Mouse (Mus musculus) lung, adult 2 months (tissue): ENCODE measurements around the gene Pctp. TPM values are rescaled to one million over a fixed set of nuclear protein-coding genes. Genes with fewer than 3 reads are reported as not detected.

Experiments
- DNase-seq: peaks from one replicate; pipeline ENCODE4 v3.0.0; 2022
- H3K4me1 ChIP-seq: fragments of 200-500 bp; 2 replicates; pipeline ENCODE4 v1.6.1; 2011; ENCODE audit warnings: low read length; ENCODE audit not compliant: control insufficient read depth, insufficient read depth
- H3K4me3 ChIP-seq: fragments of 200-500 bp; replicated peaks from 2 replicates; pipeline ENCODE3; 2011; ENCODE audit warnings: low read depth, mild to moderate bottlenecking, control low read depth, low read length; ENCODE audit errors: extremely low read depth
- CTCF ChIP-seq: fragments of 200-500 bp; IDR thresholded peaks from 2 replicates; pipeline ENCODE4 v1.5.1; 2011; ENCODE audit warnings: mild to moderate bottlenecking, low read length, control low read depth; ENCODE audit not compliant: insufficient read depth
- POLR2A ChIP-seq: fragments of 200-500 bp; IDR thresholded peaks from 2 replicates; pipeline ENCODE4 v1.6.1; 2011; ENCODE audit warnings: low read depth, mild to moderate bottlenecking, control low read depth, low read length, borderline replicate concordance; ENCODE audit errors: extremely low read depth
- WGBS: fragments of 180-500 bp; shearing (Covaris S2); methylation state at CpG from one replicate; pipeline ENCODE4 v1.1.7; 2018; 5-methylcytosine and 5-hydroxymethylcytosine counted together
- polyA plus RNA-seq: library from polyadenylated mRNA; depleted of rRNA; stranded (reverse); fragments of >200 nt; gene quantifications from 2 replicates; pipeline ENCODE4 v1.2.3, GENCODE M21; 2012

Gene Pctp
- polyA plus RNA-seq, 1 experiment, result 3.1 TPM

DNA sequence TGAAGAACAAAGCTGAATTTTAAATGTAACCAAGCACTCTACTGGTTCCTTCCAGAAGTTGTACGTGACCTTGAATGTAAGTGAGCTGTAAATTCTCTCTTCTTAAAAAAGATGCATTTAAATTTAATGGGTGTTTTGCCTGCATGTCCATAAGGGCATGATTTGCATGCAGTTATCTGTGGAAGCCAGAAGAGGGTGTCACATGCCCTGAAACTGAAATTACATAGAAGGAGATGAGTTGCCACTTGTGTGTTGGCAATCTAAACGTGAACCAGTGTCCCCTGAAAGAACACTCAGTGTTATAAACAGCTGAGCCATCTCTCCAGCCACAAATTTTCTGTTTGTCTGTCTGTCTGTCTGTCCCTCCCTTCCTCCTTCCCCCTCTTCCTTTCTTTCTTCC is 19.8 kb downstream of the Pctp start:
- TF ChIP-seq POLR2A, result no peak
- TF ChIP-seq CTCF, result no peak
- Histone ChIP-seq H3K4me3 (no peak overlapping the region), H3K4me1 (peaks cover 11% of the 10 kb centered on the region)
- DNase-seq, result no peak
- WGBS, result 73% methylated on average over 2 of the region's 2 CpGs

DNA sequence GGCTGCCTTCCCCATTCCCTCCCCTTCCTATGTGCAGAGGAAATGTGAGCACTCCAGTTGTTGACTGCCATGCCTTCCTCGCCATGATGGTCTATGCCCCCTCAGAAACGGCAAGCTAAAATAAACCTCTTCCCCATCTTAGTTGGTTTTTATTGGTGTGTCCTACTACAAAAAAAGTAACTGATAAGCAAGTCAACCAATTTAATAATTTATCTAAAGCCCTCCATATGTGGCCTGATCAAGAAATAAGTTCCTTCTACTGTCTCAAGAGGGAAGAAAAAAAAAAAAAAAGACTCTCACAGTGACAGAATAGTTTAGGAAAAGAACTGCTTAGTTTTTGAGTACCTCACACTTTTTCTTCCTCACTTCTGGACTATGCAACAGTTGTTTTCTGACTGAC is 22.6 kb downstream of the Pctp start:
- H3K4me1 ChIP-seq, result peaks cover 13% of the 10 kb centered on the region
- no peak overlapping the region for H3K4me3 ChIP-seq
- DNase-seq, result no peak
- no peak for TF ChIP-seq POLR2A
- no peak for TF ChIP-seq CTCF
- WGBS, result 97% methylated on average over 2 of the region's 2 CpGs

DNA sequence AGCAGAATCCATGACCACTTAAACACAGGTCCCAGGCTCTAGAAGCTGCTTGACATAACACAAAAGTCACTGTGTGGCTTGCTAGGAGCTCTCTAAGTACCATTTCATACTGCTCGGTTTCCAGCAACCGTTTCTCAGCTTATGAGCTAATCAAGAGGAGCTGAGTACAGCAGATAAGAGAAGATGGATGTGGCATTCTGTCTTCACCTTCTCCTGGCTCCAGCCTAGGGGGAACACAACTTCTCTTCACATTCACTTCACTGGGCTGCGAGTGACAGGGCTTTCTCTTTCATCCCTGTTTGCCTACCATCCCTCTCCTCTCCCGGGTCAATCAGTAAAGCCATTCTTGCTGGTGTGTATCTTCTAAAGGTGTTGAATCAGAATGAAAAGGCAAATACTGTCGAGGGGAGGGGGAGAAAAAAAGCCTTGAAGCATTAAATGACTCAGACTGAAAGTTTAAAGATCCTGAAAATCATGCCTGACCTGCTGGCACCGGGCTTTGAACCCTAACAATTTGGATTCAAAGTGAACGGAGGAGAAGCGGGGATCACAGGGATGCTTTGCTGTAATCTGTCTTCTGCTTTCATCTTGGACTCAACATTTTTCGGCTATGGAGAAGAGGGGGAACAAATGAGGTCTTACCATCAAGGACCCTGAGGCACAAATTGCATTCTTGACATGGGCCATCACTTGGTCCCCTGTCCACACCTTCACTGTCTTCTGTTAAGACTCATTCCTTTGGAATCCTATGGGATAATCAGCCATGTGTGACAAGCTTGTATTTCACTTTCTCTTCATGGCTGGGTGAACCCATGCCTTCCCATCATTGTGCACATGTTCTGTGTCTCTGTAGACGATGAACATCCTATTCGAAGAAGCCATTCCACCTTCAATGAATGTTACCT is 23.5 kb downstream of the Pctp start:
- 49% methylated on average over 11 of the region's 11 CpGs for WGBS
- peaks cover 13% of the 10 kb centered on the region for H3K4me1 ChIP-seq
- no peak overlapping the region for H3K4me3 ChIP-seq
- TF ChIP-seq POLR2A, result no peak
- no peak for TF ChIP-seq CTCF
- no peak for DNase-seq

DNA sequence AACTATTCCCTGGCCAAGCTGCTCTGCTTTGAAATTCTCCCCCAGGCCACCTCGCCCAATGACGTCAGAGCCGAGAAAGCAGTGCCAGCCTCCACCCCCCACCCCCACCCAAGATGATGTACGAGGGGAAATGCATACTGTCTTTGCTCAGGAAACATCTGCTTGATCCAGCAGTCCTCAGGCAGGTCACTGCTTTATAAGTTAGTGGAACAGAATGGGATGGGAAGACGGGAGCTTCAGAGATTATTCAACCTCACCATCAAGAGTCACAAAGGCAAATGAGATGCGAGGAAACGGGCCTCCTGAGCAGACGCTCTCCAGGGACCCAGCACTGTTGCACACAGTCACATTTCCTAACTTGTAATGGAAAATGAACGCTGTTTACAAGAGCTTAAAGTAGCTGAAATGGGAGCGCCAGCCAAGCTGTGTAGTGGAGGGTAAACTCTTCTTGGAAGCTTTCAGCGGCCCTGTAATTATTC is 24.3 kb downstream of the Pctp start:
- Histone ChIP-seq H3K4me1 (peaks cover 13% of the 10 kb centered on the region), H3K4me3 (no peak overlapping the region)
- TF ChIP-seq CTCF (no peak), POLR2A (no peak)
- no peak for DNase-seq
- 7% methylated on average over 11 of the region's 11 CpGs for WGBS

DNA sequence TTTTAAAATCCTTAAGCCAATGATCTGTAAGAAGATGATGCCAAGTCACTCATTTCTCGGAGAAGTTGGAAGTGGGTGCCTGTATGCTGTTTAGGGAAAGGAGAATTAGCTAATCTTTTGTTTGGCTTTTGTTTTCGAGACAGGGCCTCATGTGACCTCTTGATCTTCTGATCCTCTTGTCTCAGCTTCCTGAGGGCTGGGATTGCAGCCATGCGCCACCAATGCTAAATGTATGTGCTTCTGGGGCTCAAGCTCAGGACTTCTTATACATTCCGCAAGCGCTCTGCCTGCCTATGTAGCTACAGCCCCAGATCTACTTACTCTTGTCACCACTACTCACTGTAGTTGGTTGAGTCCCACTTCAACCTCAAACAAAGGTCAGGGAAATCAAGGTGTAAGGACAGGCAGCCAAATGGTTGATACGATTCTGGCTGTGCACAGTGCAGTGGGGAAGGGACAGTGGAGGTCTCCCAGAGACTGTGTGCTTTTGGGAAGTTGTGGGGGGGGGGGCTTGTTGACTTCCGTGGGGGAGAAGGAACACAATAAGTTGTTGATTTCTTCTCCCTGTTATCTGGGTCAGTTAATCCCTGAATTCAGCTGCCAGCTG is 24.8 kb downstream of the Pctp start:
- H3K4me1 ChIP-seq, result peaks cover 13% of the 10 kb centered on the region
- H3K4me3 ChIP-seq, result no peak overlapping the region
- no peak for DNase-seq
- 33% methylated on average over 7 of the region's 7 CpGs for WGBS
- TF ChIP-seq CTCF, result no peak
- no peak for TF ChIP-seq POLR2A

DNA sequence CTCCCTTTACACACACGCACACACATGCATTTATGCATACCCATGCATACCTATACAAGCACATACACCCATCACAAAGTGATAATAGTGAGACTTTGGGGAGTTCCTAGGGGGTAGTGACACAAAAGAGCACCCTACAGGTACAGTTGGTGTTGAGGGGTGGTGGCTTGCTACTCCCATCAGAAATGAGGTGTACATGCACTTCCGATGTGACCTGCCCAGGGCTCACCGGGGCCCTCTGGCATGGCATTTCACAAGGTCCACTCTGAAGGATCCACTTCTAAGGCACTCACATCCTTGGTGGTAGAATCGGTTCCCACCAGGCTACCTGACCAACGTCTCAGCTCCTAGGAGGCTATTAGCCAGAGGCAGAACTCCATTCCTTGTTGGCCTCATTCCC is 26.3 kb downstream of the Pctp start:
- no peak overlapping the region for H3K4me3 ChIP-seq
- 85% methylated on average over 5 of the region's 5 CpGs for WGBS
- H3K4me1 ChIP-seq, result peaks cover 13% of the 10 kb centered on the region
- TF ChIP-seq POLR2A (no peak), CTCF (no peak)
- no peak for DNase-seq

DNA sequence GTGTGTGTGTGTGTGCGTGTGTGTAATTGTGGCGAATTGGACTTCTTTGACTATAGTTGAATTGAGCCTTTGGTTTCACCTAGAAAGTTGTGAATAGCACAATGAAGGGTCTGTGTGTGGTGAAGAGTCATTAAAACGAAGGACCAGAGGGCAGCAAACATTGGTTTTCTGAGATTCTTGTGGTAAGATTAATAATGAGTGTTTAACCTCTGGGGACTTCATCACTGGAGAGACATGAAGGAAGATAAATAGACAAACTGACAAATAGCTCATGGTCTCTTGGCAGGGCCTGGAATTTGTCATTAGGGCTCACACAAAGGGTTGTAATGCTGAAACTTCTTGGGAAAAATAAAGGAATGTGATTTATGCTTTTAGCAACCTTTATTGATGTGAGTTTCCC is 31.4 kb downstream of the Pctp start:
- Histone ChIP-seq H3K4me3 (no peak overlapping the region), H3K4me1 (no peaks in the 10 kb centered on the region)
- TF ChIP-seq CTCF (no peak), POLR2A (no peak)
- WGBS, result 56% methylated on average over 3 of the region's 3 CpGs
- DNase-seq, result no peak

DNA sequence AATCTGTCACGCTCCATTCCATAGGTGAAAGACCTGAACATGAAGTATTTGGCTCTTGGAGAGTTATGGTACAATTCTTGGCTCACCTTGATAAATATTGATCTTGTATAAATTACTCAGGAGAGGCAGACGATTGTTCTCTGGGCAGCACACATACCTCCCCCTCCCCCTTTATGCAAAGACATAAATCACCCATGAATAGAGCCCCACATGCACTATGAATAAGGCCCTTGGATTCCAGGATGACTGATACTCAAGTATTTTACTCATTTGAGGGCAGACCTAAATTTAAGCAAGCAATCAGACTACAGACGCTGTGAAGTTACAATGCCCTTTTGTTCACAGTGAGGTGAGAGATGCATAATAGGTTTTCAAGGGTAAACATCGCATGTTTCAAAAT is 32.0 kb downstream of the Pctp start:
- TF ChIP-seq CTCF (no peak), POLR2A (no peak)
- Histone ChIP-seq H3K4me3 (no peak overlapping the region), H3K4me1 (no peaks in the 10 kb centered on the region)
- WGBS, result 52% methylated on average over 4 of the region's 4 CpGs
- DNase-seq, result no peak

DNA sequence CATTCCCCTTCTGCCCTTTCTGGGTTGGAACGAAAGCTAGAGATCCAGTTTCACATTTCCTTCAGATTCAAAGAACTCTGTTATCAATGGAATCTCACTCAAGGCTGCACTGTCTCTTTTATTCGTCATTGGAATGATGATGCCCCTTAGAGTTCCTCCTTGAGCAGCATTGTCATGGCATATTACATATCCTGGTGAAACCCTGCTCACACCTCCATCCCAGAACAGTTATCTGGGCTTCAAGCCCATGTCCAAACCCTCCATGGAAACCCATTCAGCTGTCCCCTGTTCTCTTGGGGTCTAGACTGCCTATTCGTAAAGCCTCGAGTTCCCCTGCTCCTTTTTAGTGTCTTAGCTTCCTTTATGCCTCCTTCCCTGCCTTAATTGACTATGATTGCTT is 33.6 kb downstream of the Pctp start:
- no peaks in the 10 kb centered on the region for H3K4me1 ChIP-seq
- no peak overlapping the region for H3K4me3 ChIP-seq
- WGBS, result 66% methylated on average over 4 of the region's 4 CpGs
- DNase-seq, result no peak
- TF ChIP-seq POLR2A, result no peak
- TF ChIP-seq CTCF, result no peak
